In genomic region chr17:5101157-5101556, GRCm38 (mm10) we compare ENCODE assay signal across 15 mouse cellular contexts.
DNase-seq lines count a peak whose midpoint lies in the region; ATAC-seq and TF ChIP-seq lines count a peak whose summit lies in the region.
"Had no signal": no experiment of that assay in that cellular context is flagged by ENCODE, and none has a peak within 500 bp of the region (broad histone marks: within the 10 kb centered on the region; RNA-seq: fewer than 3 reads in every experiment).

No protein-coding gene starts in this region.

- peaks cover 14% of the 10 kb centered on the region; the same call in 1 of the 2 replicates for H3K4me1 ChIP-seq in forebrain, embryonic 11.5 days (replicated peaks; ENCODE audit: control insufficient read depth, insufficient read depth, low read length)
- H3K4me1 ChIP-seq in forebrain, embryonic 15.5 days: peaks cover 41% of the 10 kb centered on the region
- H3K4me1 ChIP-seq in liver, embryonic 12.5 days: peaks cover 94% of the 10 kb centered on the region
- H3K4me1 ChIP-seq in stomach, embryonic 14.5 days (ENCODE audit: control insufficient read depth, insufficient read depth, low read length): peaks cover 24% of the 10 kb centered on the region
- peaks cover 3% of the 10 kb centered on the region; the same call in 1 of the 2 replicates for H3K4me1 ChIP-seq in stomach, postnatal 0 days (replicated peaks; ENCODE audit: control insufficient read depth, insufficient read depth)
- peaks cover 38% of the 10 kb centered on the region for H3K4me1 ChIP-seq in neural tube, embryonic 15.5 days

- H3K27ac ChIP-seq in forebrain, embryonic 11.5 days (ENCODE audit: low read depth, low read length): no peak overlapping the region
- H3K27ac ChIP-seq in forebrain, embryonic 15.5 days (replicated peaks): no peak overlapping the region
- H3K27ac ChIP-seq in liver, embryonic 12.5 days: peak overlapping the region; percentile 98
- H3K27ac ChIP-seq in stomach, embryonic 14.5 days (ENCODE audit: low read length): 0 out of 2 replicates have a peak overlapping the region, but pooled peaks have one; percentile 10
- no peak overlapping the region for H3K27ac ChIP-seq in stomach, postnatal 0 days (replicated peaks)
- H3K27ac ChIP-seq in neural tube, embryonic 15.5 days (replicated peaks): peak overlapping the region; percentile 63; the same call in 1 of the 2 replicates
- H3K27ac ChIP-seq: embryonic facial prominence, embryonic 12.5 days; heart, embryonic 15.5 days; kidney, postnatal 0 days had no signal

- DNase-seq in forebrain, embryonic 11.5 days (ENCODE audit: low spot score): peak; percentile 46
- no peak for DNase-seq in liver
- DNase-seq in stomach, postnatal 0 days (ENCODE audit: low spot score): no peak
- no peak for DNase-seq in right cerebral cortex, postnatal 10 days (ENCODE audit: low spot score in 2 of 2)
- DNase-seq: adrenal gland, adult 8-10 months; cerebellum, postnatal 10 days; lung, adult 2 months had no signal

- no peak for ATAC-seq in forebrain, embryonic 11.5 days (replicated peaks; ENCODE audit: low FRiP score)
- no peak for ATAC-seq in forebrain, embryonic 15.5 days (replicated peaks)
- no peak for ATAC-seq in liver, embryonic 12.5 days
- no peak for ATAC-seq in stomach, embryonic 14.5 days (ENCODE audit: insufficient number of reproducible peaks, insufficient read depth, low FRiP score, low read depth)
- ATAC-seq in stomach, postnatal 0 days (ENCODE audit: low FRiP score, low TSS enrichment): no peak
- no peak for ATAC-seq in neural tube, embryonic 15.5 days (ENCODE audit: low FRiP score)
- ATAC-seq: inflammation-experienced regulatory T-cells, adult 6 months had no signal

- 62% methylated on average over 8 of the region's 8 CpGs for WGBS in forebrain, embryonic 11.5 days
- 40% methylated on average over 8 of the region's 8 CpGs for WGBS in forebrain, embryonic 15.5 days
- WGBS in liver, embryonic 12.5 days (ENCODE audit: insufficient replicate concordance): 86% methylated on average over 8 of the region's 8 CpGs
- WGBS in stomach, embryonic 14.5 days: 75% methylated on average over 8 of the region's 8 CpGs
- 77% methylated on average over 8 of the region's 8 CpGs for WGBS in stomach, postnatal 0 days
- WGBS in neural tube, embryonic 15.5 days: 50% methylated on average over 8 of the region's 8 CpGs

- H3K9me3 ChIP-seq in forebrain, embryonic 11.5 days (ENCODE audit: control insufficient read depth, low read length): no peaks in the 10 kb centered on the region
- no peaks in the 10 kb centered on the region for H3K9me3 ChIP-seq in forebrain, embryonic 15.5 days
- no peaks in the 10 kb centered on the region for H3K9me3 ChIP-seq in liver, embryonic 12.5 days (replicated peaks)
- H3K9me3 ChIP-seq in stomach, embryonic 14.5 days (ENCODE audit: control insufficient read depth, low read depth, low read length): no peaks in the 10 kb centered on the region
- no peaks in the 10 kb centered on the region for H3K9me3 ChIP-seq in stomach, postnatal 0 days (ENCODE audit: control insufficient read depth, low read length)
- no peaks in the 10 kb centered on the region for H3K9me3 ChIP-seq in neural tube, embryonic 15.5 days (replicated peaks)
- H3K9me3 ChIP-seq: embryonic facial prominence, embryonic 12.5 days; heart, embryonic 15.5 days had no signal

- H3K4me3 ChIP-seq in forebrain, embryonic 11.5 days (ENCODE audit: low read depth, low read length): no peak overlapping the region
- H3K4me3 ChIP-seq in forebrain, embryonic 15.5 days: no peak overlapping the region
- no peak overlapping the region for H3K4me3 ChIP-seq in liver, embryonic 12.5 days
- no peak overlapping the region for H3K4me3 ChIP-seq in stomach, embryonic 14.5 days (ENCODE audit: low read depth, low read length)
- H3K4me3 ChIP-seq in stomach, postnatal 0 days (ENCODE audit: low read depth, low read length): no peak overlapping the region
- no peak overlapping the region for H3K4me3 ChIP-seq in neural tube, embryonic 15.5 days (replicated peaks)
- H3K4me3 ChIP-seq: embryonic facial prominence, embryonic 12.5 days; heart, embryonic 15.5 days had no signal

- TF ChIP-seq EP300 in stomach, postnatal 0 days (optimal IDR thresholded peaks at IDR 0.05): no peak

- H3K27me3 ChIP-seq in forebrain, embryonic 11.5 days (ENCODE audit: control insufficient read depth, insufficient read depth, low read length): no peaks in the 10 kb centered on the region
- H3K27me3 ChIP-seq in forebrain, embryonic 15.5 days: no peaks in the 10 kb centered on the region
- no peaks in the 10 kb centered on the region for H3K27me3 ChIP-seq in liver, embryonic 12.5 days (replicated peaks)
- no peaks in the 10 kb centered on the region for H3K27me3 ChIP-seq in stomach, embryonic 14.5 days (ENCODE audit: control insufficient read depth, insufficient read depth, low read length)
- no peaks in the 10 kb centered on the region for H3K27me3 ChIP-seq in stomach, postnatal 0 days (ENCODE audit: control insufficient read depth, insufficient read depth, low read length)
- H3K27me3 ChIP-seq in neural tube, embryonic 15.5 days (replicated peaks): no peaks in the 10 kb centered on the region
- H3K27me3 ChIP-seq: embryonic facial prominence, embryonic 12.5 days; heart, embryonic 15.5 days had no signal

- no peak for TF ChIP-seq CTCF in stomach, postnatal 0 days (IDR thresholded peaks at IDR 0.05; ENCODE audit: low read depth)

- H3K4me2 ChIP-seq in forebrain, embryonic 11.5 days (ENCODE audit: low read depth, low read length, severe bottlenecking): no peak overlapping the region
- no peak overlapping the region for H3K4me2 ChIP-seq in forebrain, embryonic 15.5 days (replicated peaks)
- no peak overlapping the region for H3K4me2 ChIP-seq in liver, embryonic 12.5 days
- no peak overlapping the region for H3K4me2 ChIP-seq in stomach, embryonic 14.5 days (replicated peaks; ENCODE audit: low read depth, low read length)
- H3K4me2 ChIP-seq in stomach, postnatal 0 days (replicated peaks; ENCODE audit: low read depth): no peak overlapping the region
- no peak overlapping the region for H3K4me2 ChIP-seq in neural tube, embryonic 15.5 days
- H3K4me2 ChIP-seq: embryonic facial prominence, embryonic 12.5 days; heart, embryonic 15.5 days had no signal

- H3K9ac ChIP-seq in forebrain, embryonic 11.5 days (ENCODE audit: low read length): 0 out of 2 replicates have a peak overlapping the region, but pooled peaks have one; percentile 20
- H3K9ac ChIP-seq in forebrain, embryonic 15.5 days (replicated peaks): no peak overlapping the region
- H3K9ac ChIP-seq in liver, embryonic 12.5 days: no peak overlapping the region
- no peak overlapping the region for H3K9ac ChIP-seq in stomach, embryonic 14.5 days (replicated peaks; ENCODE audit: low read depth, low read length)
- H3K9ac ChIP-seq in stomach, postnatal 0 days (ENCODE audit: low read length): no peak overlapping the region
- no peak overlapping the region for H3K9ac ChIP-seq in neural tube, embryonic 15.5 days (replicated peaks)
- H3K9ac ChIP-seq: embryonic facial prominence, embryonic 12.5 days; heart, embryonic 15.5 days had no signal

- no peaks in the 10 kb centered on the region for H3K36me3 ChIP-seq in forebrain, embryonic 11.5 days (ENCODE audit: control insufficient read depth, insufficient read depth, low read length)
- H3K36me3 ChIP-seq in forebrain, embryonic 15.5 days: no peaks in the 10 kb centered on the region
- no peaks in the 10 kb centered on the region for H3K36me3 ChIP-seq in liver, embryonic 12.5 days
- H3K36me3 ChIP-seq in stomach, embryonic 14.5 days (ENCODE audit: control insufficient read depth, insufficient read depth, low read length): no peaks in the 10 kb centered on the region; the same call in 1 of the 2 replicates
- no peaks in the 10 kb centered on the region for H3K36me3 ChIP-seq in stomach, postnatal 0 days (ENCODE audit: control insufficient read depth, insufficient read depth, low read length)
- H3K36me3 ChIP-seq in neural tube, embryonic 15.5 days: no peaks in the 10 kb centered on the region
- H3K36me3 ChIP-seq: embryonic facial prominence, embryonic 12.5 days; heart, embryonic 15.5 days had no signal

Comparison
In these comparisons a context has a peak if more than half of its experiments do, and no peak if none do; other contexts are left out.
1. H3K27ac ChIP-seq: peak in liver, embryonic 12.5 days (single experiment), stomach, embryonic 14.5 days (single experiment) and neural tube, embryonic 15.5 days (single experiment); none in forebrain, embryonic 11.5 days (single experiment), forebrain, embryonic 15.5 days (single experiment) and stomach, postnatal 0 days (single experiment).